Mouse (Mus musculus) heart, adult 18-20 months (tissue): ENCODE data around the gene Nupr1l. TPM values are rescaled to one million over a fixed set of nuclear protein-coding genes. Genes with fewer than 3 reads are reported as not detected.
A peak's percentile ranks its signal among the peaks of the same experiment; 100 is the strongest.

Experiments used
- DNase-seq, 2 experiments: peaks; one replicate each; pipeline ENCODE4 v3.0.0; 2021 to 2022; ENCODE audit warnings: mixed read lengths in 1 of 2
- total RNA-seq, 2 experiments: library from RNA; stranded (reverse); gene quantifications; 2 replicates each; pipeline ENCODE4 v1.2.3; 2021

Nupr1l gene
- total RNA-seq, 2 experiments from 2014 or later: 0.45 to 1.1 TPM

GRCm38 (mm10) chr5:129918065-129918651 is 9.8 kb downstream of the Nupr1l start:
- no peak for DNase-seq

DNA sequence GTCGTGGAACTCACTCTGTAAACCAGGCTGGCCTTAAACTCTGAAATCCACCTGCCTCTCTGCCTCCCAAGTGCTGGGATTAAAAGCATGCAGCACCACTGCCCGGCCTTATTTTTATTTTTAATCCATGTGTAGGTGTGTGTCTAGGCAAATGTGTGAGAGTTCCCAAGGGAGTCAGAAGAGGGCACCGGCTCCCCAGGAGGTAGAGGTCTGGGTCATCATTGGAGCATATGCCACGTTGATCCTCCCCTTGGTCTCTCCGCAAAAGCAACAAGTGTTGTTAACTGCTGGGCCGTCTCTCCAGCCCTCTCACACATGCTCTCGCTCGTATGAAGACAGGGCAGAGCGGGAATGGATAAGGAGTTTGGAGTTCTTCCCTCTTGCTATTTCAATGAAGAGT is 10.4 kb downstream of the Nupr1l start:
- no peak for DNase-seq

- DNase-seq: no peak
Measured at GRCm38 (mm10) chr5:129919320-129919719, 11.0 kb downstream of the Nupr1l start.

DNA sequence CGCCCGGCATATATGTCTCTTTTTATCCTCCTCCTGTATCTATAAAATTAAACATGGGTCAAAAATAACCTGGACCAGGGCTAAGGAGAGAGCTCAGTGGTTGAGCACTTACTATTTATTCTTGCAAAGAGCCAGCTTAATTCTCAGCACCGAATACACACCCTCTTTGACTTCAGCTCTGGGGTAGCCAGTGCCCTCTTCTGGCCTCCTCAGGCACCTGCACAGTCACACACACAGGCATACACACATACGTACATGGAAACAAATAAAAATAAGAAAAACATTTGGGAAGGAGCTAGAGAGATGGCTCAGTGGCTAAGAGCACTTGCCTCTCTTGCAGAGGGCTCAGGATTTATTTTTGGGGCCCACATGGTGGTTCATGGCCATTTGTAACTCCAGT is 13.6 kb downstream of the Nupr1l start:
- no peak for DNase-seq

DNA sequence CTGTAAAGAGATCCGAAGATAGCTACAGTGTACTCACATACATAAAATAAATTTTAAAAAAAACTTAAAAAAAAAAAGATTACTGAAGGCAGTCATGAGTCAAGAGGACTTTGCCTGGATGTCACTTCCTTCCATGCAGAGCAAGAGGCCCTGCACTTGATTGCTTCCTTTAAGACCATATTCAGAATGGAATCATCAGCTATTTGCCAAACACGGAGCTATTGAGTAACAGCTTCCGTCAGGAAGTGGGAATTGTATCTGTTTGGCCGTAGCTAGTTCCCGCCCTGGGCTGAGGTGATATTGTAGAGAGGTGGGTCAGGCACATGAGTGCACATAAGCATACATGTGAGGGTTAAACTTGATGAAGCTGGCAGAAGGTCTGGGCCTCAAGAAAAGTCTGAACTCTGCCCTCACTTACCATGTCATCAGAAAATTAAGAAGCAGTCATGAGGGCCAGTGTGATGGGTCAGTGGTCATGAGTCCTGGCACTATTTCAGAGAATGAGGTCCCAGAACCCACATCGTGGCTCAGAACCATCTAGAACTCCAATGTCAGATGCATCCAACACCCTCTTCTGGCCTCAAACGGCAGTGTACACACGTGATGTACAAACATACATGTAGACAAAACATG is 16.6 kb downstream of the Nupr1l start:
- DNase-seq: no peak

- DNase-seq: no peak
Measured at GRCm38 (mm10) chr5:129925933-129926332, 17.6 kb downstream of the Nupr1l start.

DNA sequence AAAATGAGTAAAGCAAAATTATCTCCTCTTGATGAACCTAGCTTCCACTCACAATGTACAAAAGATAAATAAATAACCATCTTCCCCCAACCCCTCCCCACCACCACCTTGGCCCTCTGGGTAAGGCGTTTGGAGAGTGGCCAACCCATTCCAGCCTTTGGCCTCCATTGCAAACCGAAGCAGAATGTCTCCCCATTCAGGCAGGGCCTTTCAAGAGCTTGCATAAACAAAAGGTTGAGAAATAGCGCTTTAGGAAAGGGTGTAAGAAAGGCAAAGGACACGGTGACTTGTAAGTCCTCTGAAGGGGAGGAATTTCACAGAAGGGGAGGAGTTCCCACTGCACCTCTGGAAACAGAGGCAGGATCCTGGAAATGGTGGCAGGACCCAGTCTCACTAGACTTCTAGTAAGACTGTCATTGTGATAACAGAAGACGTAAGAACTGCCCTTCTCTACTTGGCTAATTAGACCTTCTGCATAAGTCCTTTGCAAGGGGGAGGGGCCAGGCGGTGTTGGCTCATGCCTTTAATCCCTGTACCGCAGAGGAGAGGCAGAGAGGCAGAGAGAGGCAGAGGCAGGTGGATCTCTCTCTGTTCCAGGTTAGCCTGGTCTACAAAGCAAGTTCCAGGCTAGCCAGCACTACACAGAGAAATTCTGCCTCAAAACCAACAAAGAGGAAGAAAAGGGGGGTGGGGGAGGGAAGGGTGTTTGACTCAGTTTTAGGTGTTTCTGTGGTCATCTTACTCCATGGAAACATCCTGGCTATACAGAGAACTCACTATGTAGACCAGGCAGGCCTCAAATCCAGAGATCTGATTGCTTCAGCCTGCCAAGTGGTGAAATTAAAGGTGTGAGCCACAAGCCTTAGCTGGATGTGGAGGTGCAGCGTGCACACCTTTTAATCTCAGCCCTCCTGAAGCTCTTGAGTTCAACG is 21.9 kb downstream of the Nupr1l start:
- DNase-seq: no peak

- DNase-seq: no peak
Measured at GRCm38 (mm10) chr5:129936941-129937340, 28.6 kb downstream of the Nupr1l start.

- no peak for DNase-seq
Measured at GRCm38 (mm10) chr5:129940281-129940680, 31.9 kb downstream of the Nupr1l start.

- no peak for DNase-seq
Measured at GRCm38 (mm10) chr5:129940736-129941494, 32.6 kb downstream of the Nupr1l start.

- DNase-seq: peak; percentile 99
Measured at GRCm38 (mm10) chr5:129941495-129942045, 33.2 kb downstream of the Nupr1l start, which contains the start of gene Vkorc1l1. Gene Vkorc1l1, plus strand, starts transcription at chr5:129941970.

GRCm38 (mm10) chr5:129942073-129942939 is 34.0 kb downstream of the Nupr1l start:
- peak; percentile 31 to 41 for DNase-seq

DNA sequence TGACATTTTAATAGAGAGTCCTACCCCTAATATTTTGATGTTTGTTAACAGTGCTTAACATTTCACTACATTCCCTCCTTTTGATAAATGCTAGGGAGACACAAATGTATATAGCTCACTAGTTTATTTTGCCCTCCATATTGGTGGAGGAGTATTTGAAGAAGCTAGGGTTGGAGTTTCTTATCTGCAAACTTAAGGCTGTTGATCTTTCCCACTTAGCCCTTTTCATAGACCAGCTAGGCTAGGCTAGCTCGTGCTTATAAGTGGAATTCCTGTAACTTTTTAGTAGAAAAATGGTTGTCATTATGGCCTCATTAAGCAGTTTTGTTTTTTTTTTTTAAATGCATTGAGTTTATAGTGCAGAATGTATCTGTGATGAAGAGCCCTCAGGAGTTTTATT is 35.1 kb downstream of the Nupr1l start:
- no peak for DNase-seq

GRCm38 (mm10) chr5:129947528-129948033 is 39.2 kb downstream of the Nupr1l start:
- DNase-seq: no peak

- no peak for DNase-seq
Measured at GRCm38 (mm10) chr5:129952143-129952542, 43.8 kb downstream of the Nupr1l start.

DNA sequence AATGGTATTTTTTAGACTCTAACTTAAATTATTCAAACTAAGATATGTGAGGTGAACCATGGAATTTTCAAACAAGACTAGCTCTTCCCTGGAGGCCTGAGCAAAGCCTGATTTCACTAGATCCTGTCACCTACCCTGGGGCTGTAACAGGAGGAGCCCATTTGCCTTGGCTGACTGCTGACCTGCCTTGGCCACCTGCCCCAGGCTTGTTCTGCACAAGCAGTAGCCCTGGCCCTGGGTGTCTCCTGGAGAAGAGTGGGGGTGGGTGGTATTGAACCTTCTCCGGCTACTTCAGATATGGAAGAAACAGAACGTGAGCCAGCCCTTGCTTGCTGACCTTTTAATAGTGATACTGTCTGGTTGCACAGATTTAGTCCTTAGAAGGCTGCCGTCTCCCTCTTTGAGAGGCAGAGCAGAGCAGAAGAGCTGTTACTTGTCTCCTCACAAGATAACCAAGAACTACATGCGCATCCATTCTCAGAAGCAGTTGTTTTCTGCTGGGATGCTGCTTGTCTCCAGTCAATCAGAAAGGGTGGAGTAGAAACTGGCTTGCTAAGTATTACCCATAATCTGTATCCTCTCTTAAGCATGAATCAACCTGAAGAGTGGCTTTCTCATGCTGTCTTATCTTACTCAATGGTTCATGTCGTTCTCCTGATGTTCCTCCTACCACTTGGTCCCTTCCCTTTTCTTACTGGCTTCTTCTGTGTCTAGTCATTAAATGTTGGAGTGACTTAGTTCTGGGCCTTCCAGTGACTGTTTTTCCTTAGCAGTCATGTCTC is 46.3 kb downstream of the Nupr1l start:
- peak; percentile 26 to 43 for DNase-seq

- no peak for DNase-seq
Measured at GRCm38 (mm10) chr5:129955792-129956191, 47.5 kb downstream of the Nupr1l start.

DNA sequence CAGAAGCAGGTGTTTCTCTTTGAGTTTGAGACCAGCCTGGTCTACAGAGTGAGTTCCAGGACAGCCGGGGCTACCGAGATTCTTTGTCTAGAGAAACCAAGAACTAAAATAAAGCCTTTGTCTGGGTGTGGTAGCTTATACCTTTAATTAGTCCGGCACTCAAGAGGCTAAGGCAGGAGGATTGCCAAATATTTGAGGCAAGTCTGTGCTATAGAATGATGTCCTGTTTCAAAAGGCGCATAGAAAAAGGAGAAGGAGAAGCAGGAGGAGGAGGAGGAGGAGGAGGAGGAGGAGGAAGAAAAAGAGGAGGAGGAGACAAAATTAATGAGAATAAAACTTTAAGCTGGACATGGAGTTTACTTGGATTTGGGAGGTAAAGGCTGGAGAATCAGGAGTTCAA is 54.9 kb downstream of the Nupr1l start:
- no peak for DNase-seq
